ENCODE assay signal across 17 mouse cellular contexts in the genomic region with DNA sequence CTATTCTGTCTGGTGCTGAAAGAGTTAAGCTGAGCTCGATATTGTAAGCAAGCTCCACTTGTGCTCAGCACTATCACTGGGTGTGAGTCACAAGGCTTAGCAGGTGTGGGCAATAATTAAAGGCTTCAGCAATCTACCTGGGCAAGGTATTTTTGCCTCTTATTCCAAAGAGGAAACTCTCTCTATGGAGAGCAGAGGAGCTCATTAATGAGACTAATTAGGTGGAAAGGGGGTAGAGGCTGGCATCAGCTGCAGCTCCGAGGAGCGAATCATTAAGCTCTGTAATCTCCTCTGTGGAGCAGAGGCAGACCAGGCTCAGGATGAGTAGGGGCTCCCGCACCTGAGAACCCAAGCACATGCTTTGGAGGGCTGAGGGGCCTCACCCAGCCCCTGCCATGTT.
DNase-seq lines count a peak whose midpoint lies in the region; ATAC-seq lines count a peak whose summit lies in the region.
"Had no signal": no experiment of that assay in that cellular context is flagged by ENCODE, and none has a peak within 500 bp of the region (broad histone marks: within the 10 kb centered on the region; RNA-seq: fewer than 3 reads in every experiment).

No protein-coding gene starts in this region.

- no peak for DNase-seq in midbrain, embryonic 10.5 days (ENCODE audit: low spot score)
- DNase-seq in midbrain, embryonic 11.5 days (ENCODE audit: low spot score, missing footprints), result no peak
- peak; percentile 41 for DNase-seq in hindbrain, embryonic 14.5 days (ENCODE audit: low spot score)
- DNase-seq in gastrocnemius, adult 18-20 months (ENCODE audit: low spot score), result no peak
- no peak for DNase-seq in urinary bladder, postnatal 4 days (ENCODE audit: low spot score in 2 of 2)
- DNase-seq in right cerebral cortex, adult 2 months (ENCODE audit: low spot score in 2 of 2), result no peak
- DNase-seq: adrenal gland, adult 2 months; B cell, adult 2 months; cerebellum, adult 9-10 months; kidney, postnatal 36 days; layer of hippocampus, postnatal 36 days; lung, postnatal 4 days; thymus, postnatal 4 days had no signal

- H3K9me3 ChIP-seq in midbrain, embryonic 10.5 days (replicated peaks), result no peaks in the 10 kb centered on the region
- H3K9me3 ChIP-seq in midbrain, embryonic 11.5 days (ENCODE audit: control insufficient read depth, low read length), result no peaks in the 10 kb centered on the region
- H3K9me3 ChIP-seq in hindbrain, embryonic 14.5 days (ENCODE audit: control insufficient read depth, low read length), result no peaks in the 10 kb centered on the region
- no peaks in the 10 kb centered on the region for H3K9me3 ChIP-seq in midbrain, embryonic 15.5 days
- H3K9me3 ChIP-seq: limb, embryonic 12.5 days; liver, embryonic 15.5 days had no signal

- no peak overlapping the region for H3K4me2 ChIP-seq in midbrain, embryonic 11.5 days
- H3K4me2 ChIP-seq in hindbrain, embryonic 14.5 days (replicated peaks), result 0 out of 2 replicates have a peak overlapping the region, but pooled peaks have one; percentile 5
- H3K4me2 ChIP-seq in midbrain, embryonic 15.5 days, result no peak overlapping the region
- H3K4me2 ChIP-seq: heart, embryonic 13.5 days; limb, embryonic 12.5 days; liver, embryonic 15.5 days had no signal

- H3K9ac ChIP-seq in midbrain, embryonic 11.5 days (ENCODE audit: low read length), result no peak overlapping the region
- no peak overlapping the region for H3K9ac ChIP-seq in hindbrain, embryonic 14.5 days
- H3K9ac ChIP-seq in midbrain, embryonic 15.5 days, result no peak overlapping the region
- H3K9ac ChIP-seq: heart, embryonic 13.5 days; limb, embryonic 12.5 days; liver, embryonic 15.5 days had no signal

- no peaks in the 10 kb centered on the region for H3K36me3 ChIP-seq in midbrain, embryonic 10.5 days
- H3K36me3 ChIP-seq in midbrain, embryonic 11.5 days (ENCODE audit: control insufficient read depth, insufficient read depth, low read length), result no peaks in the 10 kb centered on the region
- H3K36me3 ChIP-seq in hindbrain, embryonic 14.5 days (replicated peaks; ENCODE audit: control insufficient read depth, insufficient read depth), result no peaks in the 10 kb centered on the region
- no peaks in the 10 kb centered on the region for H3K36me3 ChIP-seq in midbrain, embryonic 15.5 days (replicated peaks)
- H3K36me3 ChIP-seq: heart, embryonic 13.5 days; limb, embryonic 12.5 days; liver, embryonic 15.5 days had no signal

- H3K4me1 ChIP-seq in midbrain, embryonic 10.5 days, result peaks cover 15% of the 10 kb centered on the region; the same call in 1 of the 2 replicates
- H3K4me1 ChIP-seq in midbrain, embryonic 11.5 days (ENCODE audit: control insufficient read depth, insufficient read depth, low read length), result no peaks in the 10 kb centered on the region; the same call in 1 of the 2 replicates
- peaks cover 22% of the 10 kb centered on the region for H3K4me1 ChIP-seq in hindbrain, embryonic 14.5 days (replicated peaks; ENCODE audit: control insufficient read depth, insufficient read depth, low read length)
- peaks cover 23% of the 10 kb centered on the region for H3K4me1 ChIP-seq in midbrain, embryonic 15.5 days
- H3K4me1 ChIP-seq: liver, embryonic 15.5 days had no signal

- 0 out of 2 replicates have a peak overlapping the region, but pooled peaks have one; percentile 9 for H3K27ac ChIP-seq in midbrain, embryonic 10.5 days (replicated peaks)
- H3K27ac ChIP-seq in midbrain, embryonic 11.5 days (ENCODE audit: low read depth, low read length), result no peak overlapping the region
- H3K27ac ChIP-seq in hindbrain, embryonic 14.5 days, result peak overlapping the region; percentile 61
- H3K27ac ChIP-seq in midbrain, embryonic 15.5 days, result peak overlapping the region; percentile 10; the same call in 1 of the 2 replicates
- H3K27ac ChIP-seq: heart, embryonic 13.5 days; limb, embryonic 12.5 days; liver, embryonic 15.5 days had no signal

- H3K4me3 ChIP-seq in midbrain, embryonic 10.5 days, result no peak overlapping the region
- H3K4me3 ChIP-seq in midbrain, embryonic 11.5 days (ENCODE audit: low read depth, low read length), result no peak overlapping the region
- H3K4me3 ChIP-seq in hindbrain, embryonic 14.5 days (replicated peaks; ENCODE audit: low read length), result no peak overlapping the region
- no peak overlapping the region for H3K4me3 ChIP-seq in midbrain, embryonic 15.5 days
- H3K4me3 ChIP-seq: heart, embryonic 13.5 days; limb, embryonic 12.5 days; liver, embryonic 15.5 days had no signal

- 55% methylated on average over 4 of the region's 4 CpGs for WGBS in midbrain, embryonic 10.5 days
- 52% methylated on average over 4 of the region's 4 CpGs for WGBS in midbrain, embryonic 11.5 days
- 28% methylated on average over 4 of the region's 4 CpGs for WGBS in hindbrain, embryonic 14.5 days
- 8% methylated on average over 4 of the region's 4 CpGs for WGBS in midbrain, embryonic 15.5 days

- H3K27me3 ChIP-seq in midbrain, embryonic 10.5 days (ENCODE audit: low read depth, poor library complexity, severe bottlenecking), result no peaks in the 10 kb centered on the region
- no peaks in the 10 kb centered on the region for H3K27me3 ChIP-seq in midbrain, embryonic 11.5 days (ENCODE audit: control insufficient read depth, insufficient read depth, low read length)
- no peaks in the 10 kb centered on the region for H3K27me3 ChIP-seq in hindbrain, embryonic 14.5 days (ENCODE audit: control insufficient read depth, insufficient read depth, low read length)
- H3K27me3 ChIP-seq in midbrain, embryonic 15.5 days (replicated peaks), result no peaks in the 10 kb centered on the region
- H3K27me3 ChIP-seq: heart, embryonic 13.5 days; limb, embryonic 12.5 days; liver, embryonic 15.5 days had no signal

- ATAC-seq in midbrain, embryonic 11.5 days (ENCODE audit: low FRiP score), result no peak
- ATAC-seq in hindbrain, embryonic 14.5 days (ENCODE audit: low FRiP score), result peak; percentile 72
- peak; percentile 77 for ATAC-seq in midbrain, embryonic 15.5 days (replicated peaks)
